Mouse (Mus musculus) embryonic facial prominence, embryonic 11.5 days (tissue): ENCODE measurements around the gene Gm42688. TPM values are rescaled to one million over a fixed set of nuclear protein-coding genes. Genes with fewer than 3 reads are reported as not detected.

Source experiments
- ATAC-seq: fragments of 200-750 bp; cut with Nextera tagmentation; replicated peaks from 2 replicates; pipeline ENCODE4 v1.8.0; 2017; ENCODE audit warnings: low read depth; ENCODE audit not compliant: insufficient number of reproducible peaks, low FRiP score, low TSS enrichment
- DNase-seq: peaks from one replicate; pipeline ENCODE4 v3.0.0-alpha.2; 2015; ENCODE audit warnings: low spot score
- H3K27ac ChIP-seq: fragments of 300-500 bp; sonication (generic); replicated peaks from 2 replicates; pipeline ENCODE4 v1.5.1; 2014; ENCODE audit warnings: mild to moderate bottlenecking, low read depth, low read length, control low read depth
- H3K27me3 ChIP-seq: fragments of 300-500 bp; sonication (generic); 2 replicates; pipeline ENCODE4 v1.6.1; 2014; ENCODE audit warnings: mild to moderate bottlenecking, low read length, moderate library complexity, mixed read lengths; ENCODE audit not compliant: control insufficient read depth, insufficient read depth
- H3K36me3 ChIP-seq: fragments of 300-500 bp; sonication (generic); replicated peaks from 2 replicates; pipeline ENCODE4 v1.6.1; 2014; ENCODE audit warnings: low read depth, mild to moderate bottlenecking, low read length, moderate library complexity, mixed read lengths; ENCODE audit not compliant: control insufficient read depth, insufficient read depth
- H3K4me1 ChIP-seq: fragments of 300-500 bp; sonication (generic); 2 replicates; pipeline ENCODE4 v1.6.1; 2014; ENCODE audit warnings: low read length, mixed read lengths; ENCODE audit not compliant: control insufficient read depth, insufficient read depth
- H3K4me2 ChIP-seq: fragments of 300-500 bp; sonication (generic); 2 replicates; pipeline ENCODE4 v1.6.1; 2014; ENCODE audit warnings: low read depth, mild to moderate bottlenecking, control low read depth, low read length, moderate library complexity
- H3K4me3 ChIP-seq: fragments of 300-500 bp; sonication (generic); 2 replicates; pipeline ENCODE4 v1.5.1; 2014; ENCODE audit warnings: low read depth, low read length, control low read depth
- H3K9ac ChIP-seq: fragments of 300-500 bp; sonication (generic); replicated peaks from 2 replicates; pipeline ENCODE4 v1.6.1; 2014; ENCODE audit warnings: mild to moderate bottlenecking, control low read depth, low read length
- H3K9me3 ChIP-seq: fragments of 300-500 bp; sonication (generic); replicated peaks from 2 replicates; pipeline ENCODE4 v1.6.1; 2016; ENCODE audit warnings: mild to moderate bottlenecking, low read length, inconsistent platforms, mixed read lengths; ENCODE audit not compliant: control insufficient read depth
- WGBS: fragments of 180-500 bp; shearing (Covaris S2); extraction: QIAGEN DNeasy Blood & Tissue Kit; methylation state at CpG from one replicate; pipeline ENCODE4 v1.1.7; 2014; 5-methylcytosine and 5-hydroxymethylcytosine counted together
- polyA plus RNA-seq: library from polyadenylated mRNA; unstranded; fragments of >200 nt; fragmentation: Nextera tagmentation; extraction: Ambion mirVana; gene quantifications from 2 replicates; pipeline ENCODE4 v1.2.1, GENCODE M21; 2014

Gene Gm42688
- polyA plus RNA-seq, 1 experiment from 2014 or later: 0.97 TPM

- H3K9ac ChIP-seq: no peak overlapping the region
- peaks cover 3% of the 10 kb centered on the region for H3K4me1 ChIP-seq
- ATAC-seq (no peak), DNase-seq (no peak)
- H3K4me2 ChIP-seq: no peak overlapping the region
- no peaks in the 10 kb centered on the region for H3K36me3 ChIP-seq
- H3K4me3 ChIP-seq: no peak overlapping the region
- no peaks in the 10 kb centered on the region for H3K9me3 ChIP-seq
- WGBS: 81% methylated on average over 4 of the region's 4 CpGs
- H3K27ac ChIP-seq: no peak overlapping the region
- H3K27me3 ChIP-seq: no peaks in the 10 kb centered on the region; the same call in none of the 2 replicates
Observed at GRCm38 (mm10) chr6:83104158-83104557, 2.7 kb downstream of the Gm42688 start.

- no peak; the same call in 1 of the 2 replicates for ATAC-seq
Observed at GRCm38 (mm10) chr6:83107566-83108400, 6.4 kb downstream of the Gm42688 start.

GRCm38 (mm10) chr6:83108762-83109668 lies 7.6 kb downstream of the Gm42688 start, which contains the start of gene Mrpl53:
Gene Mrpl53, plus strand, starts transcription at chr6:83109040.
- WGBS: under 1% methylated on average over 75 of the region's 76 CpGs
- peak within 1 kb of the TSS; percentile 96 for H3K9ac ChIP-seq
- peak within 1 kb of the TSS; percentile 87 for H3K4me2 ChIP-seq
- no peaks in the 10 kb centered on the region for H3K36me3 ChIP-seq
- H3K4me1 ChIP-seq: no peaks in the 10 kb centered on the region; the same call in 1 of the 2 replicates
- peak within 1 kb of the TSS; percentile 89 for H3K4me3 ChIP-seq
- DNase-seq: peak; percentile 84
- peak within 1 kb of the TSS; percentile 65 for H3K27ac ChIP-seq
- H3K9me3 ChIP-seq: no peaks in the 10 kb centered on the region
- ATAC-seq: peak; percentile 81
- no peaks in the 10 kb centered on the region for H3K27me3 ChIP-seq

More at GRCm38 (mm10) chr6:83107566-83108400, 6.4 kb downstream of the Gm42688 start:
- H3K4me1 ChIP-seq: peaks cover 2% of the 10 kb centered on the region
- H3K27me3 ChIP-seq: no peaks in the 10 kb centered on the region; the same call in none of the 2 replicates
- 31% methylated on average over 13 of the region's 13 CpGs for WGBS
- H3K36me3 ChIP-seq: no peaks in the 10 kb centered on the region
- H3K4me3 ChIP-seq: no peak overlapping the region
- H3K9ac ChIP-seq: peak overlapping the region; percentile 96
- H3K9me3 ChIP-seq: no peaks in the 10 kb centered on the region
- peak; percentile 82 for DNase-seq
- no peak overlapping the region; the same call in 1 of the 2 replicates for H3K27ac ChIP-seq
- peak overlapping the region; percentile 87; the same call in 1 of the 2 replicates for H3K4me2 ChIP-seq

- WGBS: 93% methylated on average over 4 of the region's 4 CpGs
- Histone ChIP-seq H3K27me3 (no peaks in the 10 kb centered on the region), H3K9me3 (no peaks in the 10 kb centered on the region), H3K27ac (no peak overlapping the region), H3K4me2 (no peak overlapping the region), H3K4me3 (no peak overlapping the region), H3K36me3 (no peaks in the 10 kb centered on the region), H3K4me1 (no peaks in the 10 kb centered on the region; the same call in 1 of the 2 replicates), H3K9ac (no peak overlapping the region)
- ATAC-seq (no peak), DNase-seq (no peak)
Observed at GRCm38 (mm10) chr6:83111510-83112136, 10.2 kb downstream of the Gm42688 start.

- H3K4me3 ChIP-seq: peak within 1 kb of the TSS; percentile 75
- DNase-seq (peak; percentile 95), ATAC-seq (peak; percentile 72)
- H3K36me3 ChIP-seq: no peaks in the 10 kb centered on the region; the same call in 1 of the 2 replicates
- peaks cover 4% of the 10 kb centered on the region for H3K4me1 ChIP-seq
- peak within 1 kb of the TSS; percentile 78 for H3K4me2 ChIP-seq
- H3K27ac ChIP-seq: 0 out of 2 replicates have a peak within 1 kb of the TSS, but pooled peaks have one; percentile 5
- no peaks in the 10 kb centered on the region for H3K9me3 ChIP-seq
- H3K27me3 ChIP-seq: no peaks in the 10 kb centered on the region
- 1% methylated on average over 58 of the region's 58 CpGs for WGBS
- H3K9ac ChIP-seq: peak within 1 kb of the TSS; percentile 85
Observed at GRCm38 (mm10) chr6:83115011-83115671, 13.7 kb downstream of the Gm42688 start, which contains the start of gene Mogs. Gene Mogs, plus strand, starts transcription at chr6:83115496.

GRCm38 (mm10) chr6:83115682-83116372 lies 14.4 kb downstream of the Gm42688 start:
- 3% methylated on average over 46 of the region's 48 CpGs for WGBS

More at GRCm38 (mm10) chr6:83115682-83116372, 14.4 kb downstream of the Gm42688 start:
- DNase-seq (no peak), ATAC-seq (peak; percentile 31)
- Histone ChIP-seq H3K4me1 (peaks cover 5% of the 10 kb centered on the region), H3K4me3 (peak overlapping the region; percentile 75), H3K9ac (peak overlapping the region; percentile 85), H3K27ac (0 out of 2 replicates have a peak overlapping the region, but pooled peaks have one; percentile 5), H3K36me3 (no peaks in the 10 kb centered on the region; the same call in 1 of the 2 replicates), H3K27me3 (no peaks in the 10 kb centered on the region), H3K4me2 (peak overlapping the region; percentile 78), H3K9me3 (no peaks in the 10 kb centered on the region)
